Mouse (Mus musculus): ENCODE results near the gene Hnrnpdl.

The Hnrnpdl gene

DNA sequence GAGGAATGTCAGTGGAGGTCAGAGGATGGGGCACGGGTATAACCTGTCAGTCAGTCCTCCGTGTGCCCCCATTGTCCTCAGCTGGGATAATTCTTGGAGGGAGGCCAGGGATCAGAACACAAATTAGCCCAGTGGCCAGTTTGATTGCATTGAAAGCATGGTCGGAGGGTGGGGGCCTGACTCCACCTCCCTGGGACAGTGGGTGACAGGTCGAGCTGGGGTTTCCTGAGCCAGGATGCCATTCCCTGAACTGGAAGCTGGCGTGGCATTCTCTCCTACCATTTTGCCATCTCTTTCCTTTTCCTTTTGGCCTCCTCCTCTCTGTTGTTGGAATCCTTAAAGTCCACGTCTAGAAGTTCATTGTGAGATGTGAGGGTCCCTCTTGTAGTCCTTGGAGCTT is 33.6 kb downstream of the Hnrnpdl start:
- DNase-seq (ENCODE audit: low read depth, low spot score) = no peak

DNA sequence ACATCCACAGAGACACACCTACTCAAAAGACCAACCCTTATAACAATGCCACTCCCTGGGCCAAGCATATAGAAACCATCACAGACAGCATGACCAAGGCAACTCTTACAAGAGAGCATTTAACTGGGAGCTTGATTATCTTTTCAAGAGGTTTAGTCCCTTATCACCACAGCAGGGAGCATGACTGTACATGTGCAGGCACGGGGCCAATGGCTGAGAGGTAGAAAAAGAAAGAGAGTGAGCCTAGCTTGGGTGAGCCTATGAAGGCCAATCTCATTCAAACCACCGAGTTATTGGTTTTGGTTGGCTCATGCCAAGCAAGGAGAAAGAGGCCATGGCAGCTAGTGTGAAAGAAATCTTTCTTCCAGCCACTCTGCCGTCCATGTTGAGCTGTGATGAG is 34.0 kb downstream of the Hnrnpdl start:
- no peak for DNase-seq (ENCODE audit: low read depth, low spot score)

DNA sequence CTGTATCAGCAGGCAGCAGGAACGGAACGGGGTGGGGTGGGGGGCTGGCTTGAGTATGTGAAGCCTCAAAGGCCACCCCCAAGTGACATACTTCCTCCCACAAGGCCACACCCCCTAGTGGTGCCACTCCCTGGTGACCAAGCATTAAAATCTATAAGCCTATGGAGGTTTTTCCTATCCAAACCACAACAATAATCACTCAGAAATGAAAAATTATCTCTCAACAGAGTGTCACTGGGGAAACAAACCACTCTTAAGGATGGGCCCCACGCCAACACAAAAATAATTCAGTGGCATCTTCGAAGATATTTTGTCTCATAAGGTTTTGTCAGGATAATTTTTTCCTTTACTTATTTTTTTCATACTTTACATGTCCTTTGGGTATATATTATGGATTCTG is 35.6 kb downstream of the Hnrnpdl start:
- no peak for DNase-seq (ENCODE audit: low read depth, low spot score)

DNA sequence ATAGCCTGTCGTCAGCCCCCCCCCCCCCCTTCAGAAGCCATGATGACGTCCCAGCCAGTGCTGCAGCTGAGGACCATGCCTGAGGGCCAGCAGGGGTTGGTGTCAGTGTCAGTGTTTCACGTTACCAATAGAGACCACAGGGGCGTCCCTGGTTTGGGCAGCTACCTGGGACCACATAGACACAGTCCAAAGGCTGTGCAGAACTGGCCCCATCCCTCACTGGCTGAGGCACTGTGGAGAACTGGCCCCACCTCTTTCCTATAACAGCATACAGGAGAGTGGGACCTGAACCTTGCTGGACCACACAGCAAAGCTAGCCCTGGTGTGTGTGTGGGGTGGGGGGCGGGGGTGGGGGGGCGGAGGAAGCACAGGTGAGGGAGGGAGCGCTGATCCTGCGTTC is 39.0 kb downstream of the Hnrnpdl start:
- DNase-seq (ENCODE audit: low read depth, low spot score) = no peak

DNA sequence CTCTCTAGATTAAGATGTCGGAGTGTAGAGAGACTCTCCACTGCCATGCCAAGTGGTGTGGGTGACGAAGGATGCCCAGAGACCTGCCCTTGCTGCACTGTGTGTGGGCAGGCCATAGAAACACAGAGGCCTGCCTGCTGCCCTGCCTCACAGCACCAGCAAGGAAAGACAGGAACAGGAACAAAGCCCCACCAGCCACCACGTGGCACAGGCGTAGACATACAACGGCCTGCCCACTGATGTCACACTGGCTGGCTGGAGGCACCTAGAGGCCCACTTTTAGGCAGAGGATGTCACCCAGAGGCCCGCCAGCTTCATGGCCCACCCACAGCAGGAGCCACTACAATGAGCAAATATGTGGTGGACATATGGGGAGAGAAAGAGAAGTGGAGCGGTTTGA is 39.4 kb downstream of the Hnrnpdl start:
- DNase-seq (ENCODE audit: low read depth, low spot score) = no peak

DNA sequence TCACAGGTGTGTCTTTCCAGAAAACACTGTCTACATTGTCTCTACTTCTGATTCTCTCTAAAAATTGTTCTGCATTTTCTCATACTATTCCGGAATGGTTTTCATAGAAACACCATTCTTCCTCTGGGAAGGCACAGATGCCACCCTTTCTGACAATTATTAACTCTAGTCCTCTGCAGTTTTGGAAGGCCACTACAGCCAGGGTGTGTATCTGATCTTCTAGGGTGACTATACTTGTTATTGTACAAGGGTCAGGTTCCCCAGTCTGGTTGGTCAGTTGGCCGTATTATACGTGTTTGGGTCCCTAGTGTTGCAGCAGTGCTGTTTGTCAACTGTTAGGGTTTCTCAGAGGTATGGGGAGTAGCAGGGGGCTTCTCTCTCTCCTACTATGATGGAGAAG is 44.8 kb downstream of the Hnrnpdl start:
- no peak for DNase-seq (ENCODE audit: low read depth, low spot score)

DNA sequence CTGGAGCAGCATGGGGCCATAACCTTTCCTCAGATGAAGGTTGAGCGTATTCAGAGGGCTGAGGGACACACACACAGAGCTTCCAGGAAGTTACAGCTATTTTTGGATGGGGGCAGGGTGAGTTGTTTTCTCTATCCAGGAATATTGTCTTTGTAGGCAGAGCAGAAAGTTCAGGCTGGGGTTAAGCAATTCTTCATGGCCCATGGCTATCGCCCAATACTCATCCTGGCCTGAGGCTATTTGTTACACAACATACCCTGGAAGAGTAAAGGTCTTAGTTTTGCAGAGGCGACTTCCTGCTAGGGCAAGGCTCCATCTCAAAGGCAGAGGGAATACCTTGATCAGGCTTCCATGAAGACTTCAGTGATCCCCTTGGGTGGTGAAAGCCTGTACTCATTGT is 45.3 kb downstream of the Hnrnpdl start:
- no peak for DNase-seq (ENCODE audit: low read depth, low spot score)

All from ES-CJ7 (cell line).